Comparison of ENCODE assay signal across 8 mouse cellular contexts in the genomic region with DNA sequence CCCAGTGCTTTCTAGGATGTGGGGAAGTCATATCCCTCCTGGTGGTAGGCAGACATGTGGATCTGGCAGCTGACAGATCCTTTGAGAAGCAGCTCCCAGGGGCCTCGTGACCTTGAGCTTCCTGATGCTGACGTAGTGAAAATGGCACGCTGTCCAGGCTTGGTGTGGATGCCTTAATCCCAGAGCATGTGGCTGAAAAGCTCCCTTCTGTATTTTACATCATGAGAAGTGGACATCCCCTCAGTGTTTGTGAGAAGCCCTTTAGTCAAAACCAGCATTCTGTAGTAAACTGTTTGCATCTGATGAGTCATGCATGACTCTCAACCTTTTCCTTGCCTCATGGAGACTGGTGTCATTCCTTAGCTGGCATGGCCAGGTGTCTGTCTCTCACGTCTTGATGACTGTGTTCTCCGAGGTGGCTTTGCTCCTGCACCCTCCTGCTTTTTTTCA. TPM values are rescaled to one million over a fixed set of nuclear protein-coding genes. Genes with fewer than 3 reads are reported as not detected.
DNase-seq lines count a peak whose midpoint lies in the region; ATAC-seq lines count a peak whose summit lies in the region.

No protein-coding gene starts in this region.

- peaks cover 2% of the 10 kb centered on the region; the same call in 1 of the 2 replicates for H3K4me1 ChIP-seq in midbrain, embryonic 11.5 days (ENCODE audit: control insufficient read depth, insufficient read depth, low read length)
- H3K4me1 ChIP-seq in midbrain, embryonic 10.5 days, result peaks cover 37% of the 10 kb centered on the region
- H3K4me1 ChIP-seq in intestine, embryonic 15.5 days (replicated peaks), result peaks cover 32% of the 10 kb centered on the region

- 73% methylated on average over 5 of the region's 5 CpGs for WGBS in midbrain, embryonic 11.5 days
- WGBS in midbrain, embryonic 10.5 days, result 79% methylated on average over 5 of the region's 5 CpGs
- 41% methylated on average over 5 of the region's 5 CpGs for WGBS in intestine, embryonic 15.5 days

- H3K9me3 ChIP-seq in midbrain, embryonic 11.5 days (ENCODE audit: control insufficient read depth, low read length), result no peaks in the 10 kb centered on the region
- no peaks in the 10 kb centered on the region for H3K9me3 ChIP-seq in midbrain, embryonic 10.5 days (replicated peaks)
- H3K9me3 ChIP-seq in intestine, embryonic 15.5 days, result no peaks in the 10 kb centered on the region

- no peak overlapping the region for H3K9ac ChIP-seq in midbrain, embryonic 11.5 days (ENCODE audit: low read length)
- H3K9ac ChIP-seq in intestine, embryonic 15.5 days, result no peak overlapping the region

- no peak overlapping the region for H3K4me2 ChIP-seq in midbrain, embryonic 11.5 days
- no peak overlapping the region for H3K4me2 ChIP-seq in intestine, embryonic 15.5 days (replicated peaks)

- H3K4me3 ChIP-seq in midbrain, embryonic 11.5 days (ENCODE audit: low read depth, low read length), result no peak overlapping the region
- no peak overlapping the region for H3K4me3 ChIP-seq in midbrain, embryonic 10.5 days
- no peak overlapping the region for H3K4me3 ChIP-seq in intestine, embryonic 15.5 days (replicated peaks)

- DNase-seq in midbrain, embryonic 11.5 days (ENCODE audit: low spot score, missing footprints), result peak; percentile 79
- DNase-seq in midbrain, embryonic 10.5 days (ENCODE audit: low spot score), result no peak
- DNase-seq in adrenal gland, postnatal 36 days, result peak; percentile 57 to 69
- peak; percentile 84 for DNase-seq in skeletal muscle tissue, adult 2 months (ENCODE audit: low read depth, low spot score)
- DNase-seq in layer of hippocampus, postnatal 25 days (ENCODE audit: extremely low spot score in 1 of 2, low spot score in 1 of 2), result no peak
- DNase-seq in urinary bladder, adult 18-20 months (ENCODE audit: low spot score in 2 of 2), result no peak
- DNase-seq in frontal cortex, postnatal 36 days (ENCODE audit: low spot score in 2 of 2), result no peak

- no peaks in the 10 kb centered on the region for H3K36me3 ChIP-seq in midbrain, embryonic 11.5 days (ENCODE audit: control insufficient read depth, insufficient read depth, low read length)
- H3K36me3 ChIP-seq in midbrain, embryonic 10.5 days, result peaks cover 11% of the 10 kb centered on the region
- H3K36me3 ChIP-seq in intestine, embryonic 15.5 days, result no peaks in the 10 kb centered on the region

- ATAC-seq in midbrain, embryonic 11.5 days (ENCODE audit: low FRiP score), result no peak
- peak; percentile 26 for ATAC-seq in intestine, embryonic 15.5 days

- no peaks in the 10 kb centered on the region for H3K27me3 ChIP-seq in midbrain, embryonic 11.5 days (ENCODE audit: control insufficient read depth, insufficient read depth, low read length)
- H3K27me3 ChIP-seq in midbrain, embryonic 10.5 days (ENCODE audit: low read depth, poor library complexity, severe bottlenecking), result no peaks in the 10 kb centered on the region
- H3K27me3 ChIP-seq in intestine, embryonic 15.5 days (replicated peaks), result no peaks in the 10 kb centered on the region

- no peak overlapping the region for H3K27ac ChIP-seq in midbrain, embryonic 11.5 days (ENCODE audit: low read depth, low read length)
- H3K27ac ChIP-seq in midbrain, embryonic 10.5 days (replicated peaks), result no peak overlapping the region
- H3K27ac ChIP-seq in intestine, embryonic 15.5 days, result peak overlapping the region; percentile 36; the same call in 1 of the 2 replicates

RNA-seq across cellular contexts. Expression of a gene that starts 14.4 kb away (rescaled TPM):
- polyA plus RNA-seq in midbrain, embryonic 11.5 days (2014; fragmentation: Nextera tagmentation; extraction: Ambion mirVana), result 30.3 and 30.8 TPM in 2 replicates
- polyA plus RNA-seq in midbrain, embryonic 10.5 days (2016; fragmentation: Nextera tagmentation; extraction: Ambion mirVana), result 30.0 and 33.6 TPM in 2 replicates
- 10 to 100 TPM; 68.0 to 73.7 TPM for total RNA-seq in adrenal gland, postnatal 36 days (2021)
- polyA plus RNA-seq in intestine, embryonic 15.5 days (2015; fragmentation: Nextera tagmentation; extraction: Ambion mirVana), result 50.4 and 53.8 TPM in 2 replicates
- 10 to 100 TPM; 20.7 to 23.9 TPM for total RNA-seq in layer of hippocampus, postnatal 25 days (2021)

Comparison
In these comparisons a context has a peak if more than half of its experiments do, and no peak if none do; other contexts are left out.
1. DNase-seq: peak in midbrain, embryonic 11.5 days (single experiment), adrenal gland, postnatal 36 days (2 of 2) and skeletal muscle tissue, adult 2 months (single experiment); none in midbrain, embryonic 10.5 days (single experiment), layer of hippocampus, postnatal 25 days (0 of 2), urinary bladder, adult 18-20 months (0 of 2) and frontal cortex, postnatal 36 days (0 of 2).